Mouse (Mus musculus) cerebral cortex, adult 2 months (tissue): ENCODE data around the gene Xpa.

Source experiments
- WGBS: fragments of 180-500 bp; shearing (Covaris S2); methylation state at CpG from one replicate; pipeline ENCODE4 v1.1.7; 2018; 5-methylcytosine and 5-hydroxymethylcytosine counted together

Xpa gene

GRCm38 (mm10) chr4:46195781-46196487, at the start of gene Xpa:
Gene Xpa (minus strand): TSS chr4:46196311.
- WGBS, result under 1% methylated on average over 70 of the region's 70 CpGs

DNA sequence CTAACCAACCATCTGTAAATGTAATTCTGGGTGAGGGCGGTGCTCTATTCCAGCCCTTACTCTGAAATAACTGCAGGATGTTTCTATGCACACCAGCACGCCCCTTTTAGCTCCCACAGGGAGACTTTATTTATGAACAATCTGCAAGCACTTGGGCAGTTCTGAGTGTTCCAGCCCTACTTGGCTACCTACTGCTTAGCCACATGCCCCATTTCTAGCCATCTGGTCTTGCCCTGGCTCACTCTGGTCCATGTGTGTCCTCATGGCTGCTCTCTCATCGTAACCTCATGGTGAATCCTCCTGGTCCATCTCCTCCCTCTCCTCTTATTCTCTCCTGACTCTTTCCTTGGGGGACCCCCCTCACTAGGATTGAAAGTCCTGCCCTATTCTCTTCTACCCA, 39.8 kb upstream of the Xpa start:
- WGBS, result 66% methylated on average over 3 of the region's 3 CpGs

DNA sequence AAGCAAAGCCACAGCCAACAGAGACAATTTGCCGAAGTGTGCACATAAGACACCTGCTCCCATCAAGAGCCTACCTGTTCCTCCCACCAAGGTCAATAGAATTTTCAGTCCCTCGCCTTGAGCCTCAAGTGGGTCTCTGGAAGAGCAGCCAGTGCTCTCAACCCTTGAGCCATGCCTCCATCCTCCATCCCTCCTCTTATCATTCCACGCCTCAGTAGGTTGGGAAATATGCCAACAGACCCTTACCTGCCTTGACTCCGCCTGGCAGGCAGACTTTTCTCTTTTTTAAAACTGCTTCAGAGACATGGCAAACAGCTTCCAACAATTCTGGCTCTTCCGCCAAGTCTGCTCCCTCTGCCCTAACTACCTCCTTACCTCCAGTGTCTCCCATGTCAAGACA, 38.6 kb upstream of the Xpa start:
- 92% methylated on average over 5 of the region's 5 CpGs for WGBS

DNA sequence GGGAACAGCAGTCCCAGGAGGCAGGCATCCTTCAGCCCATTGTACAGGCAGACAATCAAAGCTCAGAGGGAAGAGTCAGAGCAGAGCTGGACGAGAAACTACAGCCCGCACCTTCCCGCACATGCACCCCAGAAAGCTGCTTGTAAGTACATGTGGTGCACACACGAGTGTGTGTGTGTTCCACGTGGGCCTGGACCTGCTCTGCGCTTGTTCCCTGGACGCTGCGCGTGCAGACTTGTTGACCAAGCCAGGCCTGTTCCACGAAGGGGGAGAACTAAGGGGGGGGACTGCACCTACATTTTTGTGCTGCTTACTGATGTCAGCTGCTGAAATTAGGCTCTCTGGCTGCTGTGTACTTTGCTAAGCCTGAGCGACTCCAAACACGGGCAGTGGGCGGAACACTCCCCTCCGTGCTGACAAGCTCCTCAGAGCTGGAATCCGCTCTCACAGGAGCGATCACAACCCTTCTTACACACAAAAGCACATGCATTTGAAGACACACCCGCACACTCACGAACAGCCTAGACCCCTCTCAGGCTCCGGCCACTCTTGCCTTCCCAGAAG, 30.9 kb upstream of the Xpa start:
- WGBS, result 54% methylated on average over 19 of the region's 19 CpGs

DNA sequence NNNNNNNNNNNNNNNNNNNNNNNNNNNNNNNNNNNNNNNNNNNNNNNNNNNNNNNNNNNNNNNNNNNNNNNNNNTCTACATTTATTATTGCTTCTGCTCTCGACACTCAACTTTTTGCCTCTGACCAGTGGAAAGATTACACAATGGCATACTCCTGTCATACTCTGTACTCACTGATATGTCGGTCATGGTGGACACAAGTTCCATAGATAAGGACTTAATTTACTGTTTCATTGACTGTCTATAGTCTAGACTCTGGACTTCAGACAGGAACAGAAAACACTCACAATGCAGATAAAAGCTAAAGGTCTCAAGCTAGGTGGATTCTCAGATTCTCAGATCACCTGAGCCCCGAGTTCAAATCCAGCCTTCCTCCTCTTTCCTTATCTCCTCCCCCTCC, 25.0 kb upstream of the Xpa start:
- 87% methylated on average over 3 of the region's 3 CpGs for WGBS

DNA sequence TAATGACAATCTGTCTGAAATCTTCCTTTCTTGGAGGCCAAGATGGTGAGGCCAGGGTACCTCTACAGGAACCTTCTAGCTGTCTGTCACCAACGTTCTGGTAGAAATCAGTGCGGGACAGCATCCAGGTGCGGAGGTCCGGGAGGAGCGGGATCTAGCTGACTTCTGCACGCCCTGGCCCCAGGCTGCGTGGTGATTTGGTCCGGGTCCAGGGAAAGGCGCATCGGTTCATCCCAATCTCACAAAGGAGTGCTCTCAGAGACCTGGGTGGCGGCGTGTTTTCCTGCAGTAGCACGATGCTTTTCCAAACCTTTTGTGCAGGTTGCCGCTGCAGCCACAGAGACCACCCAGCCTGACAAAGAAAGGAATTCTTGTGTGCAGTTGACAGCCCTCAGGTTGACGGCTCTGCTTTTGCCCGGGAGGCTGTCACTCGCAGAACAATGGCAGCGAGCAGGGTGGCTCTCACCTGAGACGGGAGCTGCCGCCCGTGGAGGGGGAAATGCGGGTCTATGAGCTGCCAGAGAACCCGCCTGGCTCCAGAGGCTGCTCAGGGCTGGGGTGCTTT, 6.5 kb upstream of the Xpa start:
- WGBS, result 9% methylated on average over 23 of the region's 23 CpGs

DNA sequence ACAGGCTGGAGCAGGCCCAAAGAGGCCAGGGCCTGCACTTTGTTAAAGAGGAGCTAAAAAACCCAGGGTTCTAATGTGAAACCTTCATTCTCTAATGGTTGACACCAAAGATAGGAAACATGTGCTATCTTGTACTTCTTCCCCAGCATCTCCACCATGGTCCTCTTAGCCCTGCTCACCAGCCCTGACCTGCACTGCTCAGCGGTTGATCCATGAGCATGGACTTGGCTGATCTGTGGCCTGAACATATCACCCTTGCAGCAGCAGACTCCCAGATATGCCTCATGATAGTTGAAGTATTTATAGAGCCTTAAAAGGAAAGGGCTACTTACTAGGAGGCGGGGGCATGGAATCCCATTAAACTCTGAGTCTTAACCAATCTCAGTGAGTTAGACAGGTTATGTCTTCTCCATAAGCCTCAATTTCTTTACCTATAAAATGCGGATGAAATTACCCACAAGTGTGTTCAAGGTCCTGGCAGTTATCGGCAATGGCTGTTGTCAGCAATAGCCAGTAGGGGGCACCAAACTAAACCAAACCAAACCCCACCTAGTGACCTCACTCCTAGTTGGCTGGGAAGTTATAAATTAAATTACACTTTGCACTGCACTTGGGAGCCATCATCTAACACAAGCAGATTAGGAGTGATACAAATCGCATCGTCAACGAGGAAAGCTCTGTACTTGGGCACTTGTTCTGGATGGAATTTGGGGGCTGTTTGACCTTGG, 5.9 kb upstream of the Xpa start:
- WGBS, result 9% methylated on average over 7 of the region's 7 CpGs

- WGBS, result 75% methylated on average over 5 of the region's 5 CpGs
Measured at GRCm38 (mm10) chr4:46198064-46198463, 2.0 kb upstream of the Xpa start.

GRCm38 (mm10) chr4:46196513-46196912, 402 bp upstream of the Xpa start:
- 8% methylated on average over 6 of the region's 6 CpGs for WGBS

- WGBS, result 60% methylated on average over 3 of the region's 3 CpGs
Measured at GRCm38 (mm10) chr4:46186466-46186865, 9.6 kb downstream of the Xpa start.

GRCm38 (mm10) chr4:46185890-46186289, 10.2 kb downstream of the Xpa start:
- 81% methylated on average over 9 of the region's 9 CpGs for WGBS

GRCm38 (mm10) chr4:46185423-46185822, 10.7 kb downstream of the Xpa start:
- 75% methylated on average over 8 of the region's 8 CpGs for WGBS

GRCm38 (mm10) chr4:46182181-46182580, 13.9 kb downstream of the Xpa start:
- whole genome bisulfite sequencing, result 89% methylated on average over 7 of the region's 7 CpGs

DNA sequence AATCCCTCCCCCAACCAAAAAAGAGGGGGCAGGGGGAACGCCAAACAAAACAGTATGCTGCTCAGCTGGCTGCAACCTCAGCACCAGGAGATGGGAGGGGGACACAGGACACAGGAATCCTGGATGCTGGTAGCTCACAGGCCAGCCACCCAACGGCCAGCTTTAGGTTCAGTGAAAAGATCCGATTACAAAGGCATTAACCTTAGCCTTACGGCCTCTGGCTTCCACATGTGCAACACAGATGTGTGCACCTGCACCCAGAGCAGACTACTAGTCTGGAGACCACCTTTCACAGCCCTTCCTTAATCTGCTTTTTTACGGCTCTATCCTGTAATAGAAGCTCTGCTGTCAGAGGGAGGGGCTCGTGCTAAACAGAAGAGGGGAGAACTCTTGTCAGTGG, 14.9 kb downstream of the Xpa start:
- WGBS, result 83% methylated on average over 6 of the region's 6 CpGs

GRCm38 (mm10) chr4:46177496-46177895, 18.6 kb downstream of the Xpa start:
- 49% methylated on average over 7 of the region's 7 CpGs for WGBS

DNA sequence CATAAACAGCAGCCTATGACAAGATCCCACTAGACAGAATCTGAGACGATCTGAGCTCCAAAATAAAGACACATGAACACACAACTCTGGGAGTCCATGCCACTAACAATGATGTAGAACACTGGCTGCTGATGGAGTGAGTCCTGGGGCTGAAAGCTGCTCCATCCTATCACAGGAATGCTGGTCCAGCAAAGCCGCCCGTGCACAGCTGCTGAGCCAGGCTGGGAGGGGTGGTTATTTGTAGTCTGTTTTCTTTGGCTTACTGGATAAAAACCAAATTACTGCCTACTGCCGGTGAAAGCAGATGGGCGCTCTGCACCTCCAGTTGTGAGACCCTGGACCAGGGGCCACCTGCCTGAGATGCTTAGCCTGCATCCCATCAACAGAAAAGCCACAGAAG, 19.1 kb downstream of the Xpa start:
- WGBS, result 29% methylated on average over 5 of the region's 5 CpGs

- 75% methylated on average over 4 of the region's 4 CpGs for WGBS
Measured at GRCm38 (mm10) chr4:46176313-46176712, 19.8 kb downstream of the Xpa start.

DNA sequence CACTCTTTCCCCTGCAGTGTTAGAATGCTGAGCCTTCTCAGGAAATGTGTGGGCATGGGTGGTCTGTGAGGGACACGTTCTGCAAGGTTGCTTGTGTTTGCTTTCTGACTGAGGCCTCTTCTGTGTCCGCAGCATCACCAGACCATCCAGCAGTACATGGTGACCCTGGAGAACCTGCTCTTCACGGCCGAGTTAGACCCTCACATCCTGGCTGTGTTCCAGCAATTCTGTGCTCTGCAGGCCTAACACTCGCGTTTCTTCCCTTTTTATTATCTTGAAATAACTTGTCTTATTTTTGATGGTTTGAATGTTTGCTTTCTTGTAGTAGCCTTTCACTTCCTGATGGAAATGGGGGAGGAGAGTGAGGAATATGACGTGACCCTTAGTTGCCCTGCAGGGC, 24.4 kb downstream of the Xpa start:
- 66% methylated on average over 7 of the region's 7 CpGs for WGBS

DNA sequence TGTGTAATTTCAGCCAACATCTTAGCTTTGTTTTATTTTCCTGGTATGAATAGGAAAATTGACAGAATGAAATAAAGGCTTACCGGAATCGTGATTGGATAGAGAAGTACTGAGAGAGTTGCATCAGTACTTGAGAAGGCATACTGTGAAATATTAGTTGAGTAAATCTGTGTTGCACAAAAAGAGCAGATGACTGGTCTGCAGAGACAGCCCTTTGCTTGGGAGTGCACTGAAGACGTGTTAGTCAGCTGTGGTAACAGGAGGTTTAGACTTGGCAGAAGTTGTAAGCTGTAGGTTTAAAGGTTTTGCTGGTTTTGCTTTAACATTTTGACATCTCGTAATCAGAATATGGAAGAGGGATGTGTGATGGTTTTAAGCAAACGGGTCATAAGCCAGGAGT, 30.3 kb downstream of the Xpa start:
- 86% methylated on average over 5 of the region's 5 CpGs for WGBS

DNA sequence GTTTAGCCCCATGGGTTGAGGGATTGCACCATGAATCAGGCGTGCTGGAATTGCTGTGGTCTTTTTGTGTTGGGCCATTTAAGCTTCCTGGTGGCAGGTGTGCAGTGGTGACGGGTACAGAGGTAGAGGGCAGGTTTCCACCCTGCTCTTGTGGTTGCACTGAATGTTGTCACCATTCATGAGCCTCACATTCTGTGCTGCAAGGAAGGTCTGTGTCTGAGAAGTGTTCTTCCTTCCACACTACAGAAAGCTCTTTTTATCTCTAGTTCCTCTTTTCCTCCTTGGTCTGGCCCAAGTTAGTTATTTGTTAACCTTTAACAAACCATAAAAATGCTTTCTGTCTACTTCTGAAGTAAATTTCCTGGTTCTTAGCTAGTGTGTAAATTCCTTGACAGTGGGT, 32.1 kb downstream of the Xpa start:
- WGBS, result 82% methylated on average over 2 of the region's 2 CpGs

GRCm38 (mm10) chr4:46151903-46152544, 44.1 kb downstream of the Xpa start:
- WGBS, result 93% methylated on average over 12 of the region's 12 CpGs

- WGBS, result 43% methylated on average over 1 of the region's 1 CpGs
Measured at GRCm38 (mm10) chr4:46146881-46147280, 49.2 kb downstream of the Xpa start.
